Mouse (Mus musculus): ENCODE data around the gene Tmem174. TPM values are rescaled to one million over a fixed set of nuclear protein-coding genes. Genes with fewer than 3 reads are reported as not detected.

Gene Tmem174
- polyA plus RNA-seq, 1 experiment from 2014 or later: not detected

DNA sequence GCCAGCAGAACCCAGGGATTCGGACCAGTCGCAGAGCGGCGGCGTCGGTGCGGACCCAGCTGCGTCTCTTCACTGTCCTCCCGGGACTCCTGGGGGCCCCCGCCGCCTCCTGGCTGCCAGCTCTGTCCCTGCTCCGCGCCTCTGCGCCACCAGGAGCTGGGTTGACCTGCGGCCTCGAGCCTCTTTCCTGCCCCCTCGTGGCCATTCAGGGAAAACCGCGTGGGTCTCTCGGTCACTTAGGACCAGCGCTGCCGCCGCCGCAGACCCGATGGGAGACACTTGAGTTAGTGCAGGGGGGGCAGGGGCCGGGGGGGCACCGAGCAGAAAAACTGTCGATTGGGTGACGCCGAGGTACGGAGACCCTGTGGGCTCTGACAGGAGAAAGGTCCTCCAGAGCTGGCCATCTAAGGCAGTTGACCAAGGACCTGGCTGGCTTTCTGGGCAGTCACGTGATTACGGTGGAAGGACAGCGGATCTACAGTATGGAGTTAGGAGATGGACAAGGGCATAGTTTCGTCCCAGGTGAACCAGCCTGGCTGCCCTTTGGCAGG, 48.2 kb downstream of the Tmem174 start:
- WGBS: 1% methylated on average over 35 of the region's 35 CpGs
- Histone ChIP-seq H3K9ac (peak overlapping the region; percentile 55), H3K36me3 (replicated peaks) (no peaks in the 10 kb centered on the region), H3K4me2 (peak overlapping the region; percentile 77), H3K4me3 (replicated peaks) (peak overlapping the region; percentile 44), H3K4me1 (peaks cover 19% of the 10 kb centered on the region), H3K27ac (no peak overlapping the region), H3K9me3 (no peaks in the 10 kb centered on the region), H3K27me3 (peaks cover 89% of the 10 kb centered on the region)
- peak; percentile 90 for ATAC-seq (ENCODE audit: low FRiP score)

DNA sequence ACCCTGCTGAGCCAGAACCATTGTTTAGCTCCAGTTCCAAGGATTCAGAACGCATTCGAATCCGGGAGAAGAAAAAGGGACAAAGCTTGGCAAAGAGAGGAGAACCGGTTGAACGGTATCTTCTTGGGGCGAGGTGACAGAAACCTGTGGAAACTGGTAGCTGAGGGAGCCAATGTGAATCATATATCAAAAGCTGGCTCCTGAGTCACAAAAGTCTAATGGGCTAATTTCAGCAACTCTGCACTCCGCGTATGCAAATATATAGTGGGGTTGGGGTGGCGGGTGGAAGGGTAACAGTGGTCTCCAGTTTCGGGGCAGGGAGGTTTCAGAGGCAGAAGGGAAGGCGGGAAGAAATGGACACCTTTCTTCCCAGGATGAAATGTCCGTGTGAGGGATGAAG, 48.7 kb downstream of the Tmem174 start:
- Histone ChIP-seq H3K27ac (no peak overlapping the region), H3K4me3 (replicated peaks) (peak overlapping the region; percentile 44), H3K9me3 (no peaks in the 10 kb centered on the region), H3K4me2 (peak overlapping the region; percentile 77), H3K27me3 (peaks cover 94% of the 10 kb centered on the region), H3K9ac (peak overlapping the region; percentile 55), H3K36me3 (replicated peaks) (no peaks in the 10 kb centered on the region), H3K4me1 (peaks cover 19% of the 10 kb centered on the region)
- ATAC-seq (ENCODE audit: low FRiP score): no peak
- 2% methylated on average over 12 of the region's 12 CpGs for WGBS

DNA sequence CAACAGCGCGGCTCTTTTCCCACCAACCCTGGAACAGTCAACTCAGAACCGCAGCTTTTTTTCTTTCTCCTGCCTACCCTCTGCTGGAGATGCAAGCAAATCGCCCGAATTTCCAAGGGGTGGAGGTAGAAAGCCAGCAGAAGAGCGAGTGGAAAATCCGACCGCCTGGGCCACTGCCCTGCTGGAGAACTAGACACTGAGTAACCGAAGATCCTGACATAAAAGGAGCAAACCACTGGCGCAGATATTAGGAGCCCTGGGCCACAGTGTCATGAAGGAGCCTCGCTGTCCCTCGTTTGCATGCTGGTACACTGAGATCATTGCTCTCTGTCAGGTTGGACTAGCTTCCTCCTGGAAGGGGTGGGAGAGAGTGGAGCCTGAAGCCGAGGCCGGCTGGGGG, 49.6 kb downstream of the Tmem174 start:
- Histone ChIP-seq H3K4me3 (replicated peaks) (no peak overlapping the region), H3K4me1 (peaks cover 19% of the 10 kb centered on the region), H3K36me3 (replicated peaks) (no peaks in the 10 kb centered on the region), H3K4me2 (no peak overlapping the region), H3K9ac (no peak overlapping the region), H3K27me3 (peaks cover 96% of the 10 kb centered on the region), H3K9me3 (no peaks in the 10 kb centered on the region), H3K27ac (no peak overlapping the region)
- ATAC-seq (ENCODE audit: low FRiP score): no peak
- WGBS: 1% methylated on average over 14 of the region's 14 CpGs

DNA sequence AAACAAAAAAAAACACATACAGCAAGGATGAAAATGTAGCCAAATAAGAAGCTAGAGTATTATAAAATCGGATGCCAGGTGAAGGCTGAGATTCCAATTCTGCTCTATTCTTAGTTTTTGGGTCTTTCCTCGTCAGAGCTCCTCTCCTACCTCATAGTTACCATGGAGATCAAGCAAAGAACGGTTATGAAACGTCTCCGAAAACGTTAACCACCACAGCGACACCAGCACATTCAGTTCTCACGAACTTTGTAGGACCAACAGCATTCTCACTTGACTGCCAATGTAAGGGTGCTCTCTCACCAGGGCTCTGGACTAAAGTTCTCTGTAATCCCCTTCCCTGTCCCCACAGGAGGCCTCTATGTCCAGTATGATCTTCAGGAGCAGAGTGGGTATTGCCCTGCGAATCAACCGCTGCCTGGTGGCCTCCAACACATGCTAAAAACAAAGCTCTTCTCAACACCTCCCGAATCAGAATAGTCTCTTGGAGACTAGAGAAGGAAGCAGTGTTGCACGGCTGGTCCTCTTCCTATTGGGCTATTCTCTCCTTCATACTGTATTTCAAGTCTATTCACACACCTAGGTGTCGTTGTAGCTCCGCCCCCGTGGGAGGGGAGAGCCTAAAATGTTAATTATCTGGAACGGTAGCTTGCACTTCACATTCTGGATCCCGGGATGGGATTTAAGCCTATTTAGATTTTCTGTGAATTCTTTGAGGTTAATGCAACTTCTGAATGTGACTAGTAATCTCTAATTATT, 50.2 kb downstream of the Tmem174 start:
- Histone ChIP-seq H3K4me3 (replicated peaks) (no peak overlapping the region), H3K4me2 (no peak overlapping the region), H3K4me1 (peaks cover 19% of the 10 kb centered on the region), H3K27me3 (peaks cover 95% of the 10 kb centered on the region), H3K9me3 (no peaks in the 10 kb centered on the region), H3K27ac (no peak overlapping the region), H3K36me3 (replicated peaks) (no peaks in the 10 kb centered on the region), H3K9ac (no peak overlapping the region)
- ATAC-seq (ENCODE audit: low FRiP score): no peak
- WGBS: 26% methylated on average over 17 of the region's 17 CpGs

Other genes with a start within 250 kb of the Tmem174 start
- gene Gm10320, start 145.4 kb downstream of the Tmem174 start, polyA plus RNA-seq (2016; fragmentation: Nextera tagmentation; extraction: Ambion mirVana): 0.93 and 1.4 TPM in 2 replicates
- not detected in 2 replicates for gene Tmem171, start 57.4 kb upstream of the Tmem174 start, polyA plus RNA-seq (2016; fragmentation: Nextera tagmentation; extraction: Ambion mirVana)
- gene Fcho2, start 178.0 kb upstream of the Tmem174 start, polyA plus RNA-seq (2016; fragmentation: Nextera tagmentation; extraction: Ambion mirVana): 32.4 and 36.6 TPM in 2 replicates

Data from forebrain, embryonic 12.5 days (tissue).